Mouse (Mus musculus) layer of hippocampus, adult 2 months (tissue): ENCODE data around the gene Sympk. TPM values are rescaled to one million over a fixed set of nuclear protein-coding genes. Genes with fewer than 3 reads are reported as not detected.

ENCODE experiments used
- DNase-seq, 2 experiments: peaks; one replicate each; pipeline ENCODE4 v3.0.0; 2022; ENCODE audit warnings: low spot score in 2 of 2
- H3K27ac ChIP-seq: fragments of 200-600 bp; 2 replicates; pipeline ENCODE4 v1.8.1; 2022
- H3K4me3 ChIP-seq: fragments of 200-600 bp; 2 replicates; pipeline ENCODE4 v1.8.1; 2022; ENCODE audit warnings: mild to moderate bottlenecking
- CTCF ChIP-seq: fragments of 200-600 bp; conservative IDR thresholded peaks from 2 replicates; pipeline ENCODE4 v1.8.1; 2022; ENCODE audit warnings: antibody characterized with exemption, mild to moderate bottlenecking, moderate library complexity
- total RNA-seq, 2 experiments: library from RNA; stranded (reverse); gene quantifications; 2 replicates each; pipeline ENCODE4 v1.2.3; 2021

Sympk gene
- total RNA-seq, 2 experiments from 2014 or later, result 112 to 114 TPM

GRCm38 (mm10) chr7:19046286-19047069, 22.3 kb downstream of the Sympk start:
- TF ChIP-seq CTCF, result no peak
- no peak for DNase-seq
- Histone ChIP-seq H3K27ac (no peak overlapping the region), H3K4me3 (no peak overlapping the region)

- Histone ChIP-seq H3K4me3 (no peak overlapping the region), H3K27ac (no peak overlapping the region)
- no peak for TF ChIP-seq CTCF
- no peak for DNase-seq
Measured at GRCm38 (mm10) chr7:19048006-19048527, 23.9 kb downstream of the Sympk start.

GRCm38 (mm10) chr7:19049252-19049651, 25.1 kb downstream of the Sympk start:
- no peak overlapping the region for H3K4me3 ChIP-seq
- 0 out of 2 replicates have a peak overlapping the region, but pooled peaks have one; percentile 89 for H3K27ac ChIP-seq
- DNase-seq, result no peak
- no peak for TF ChIP-seq CTCF

GRCm38 (mm10) chr7:19050172-19050571, 26.0 kb downstream of the Sympk start:
- DNase-seq, result no peak
- no peak for TF ChIP-seq CTCF
- Histone ChIP-seq H3K27ac (peak overlapping the region; percentile 89), H3K4me3 (no peak overlapping the region)

GRCm38 (mm10) chr7:19051161-19051560, 27.0 kb downstream of the Sympk start:
- no peak for DNase-seq
- no peak for TF ChIP-seq CTCF
- H3K4me3 ChIP-seq, result no peak overlapping the region
- H3K27ac ChIP-seq, result peak overlapping the region; percentile 89; the same call in 1 of the 2 replicates

GRCm38 (mm10) chr7:19052345-19053135, 28.4 kb downstream of the Sympk start:
- peak; percentile 70 to 81 for DNase-seq
- peak overlapping the region; percentile 89 for H3K27ac ChIP-seq
- no peak overlapping the region for H3K4me3 ChIP-seq
- no peak for TF ChIP-seq CTCF

- no peak for TF ChIP-seq CTCF
- H3K27ac ChIP-seq, result peak overlapping the region; percentile 89
- DNase-seq, result no peak
- H3K4me3 ChIP-seq, result no peak overlapping the region
Measured at GRCm38 (mm10) chr7:19053136-19053532, 29.0 kb downstream of the Sympk start.

GRCm38 (mm10) chr7:19054047-19054776, 30.0 kb downstream of the Sympk start, which contains the start of gene Rsph6a:
TSS of gene Rsph6a (plus strand) at chr7:19054690.
- no peak within 1 kb of the TSS for H3K4me3 ChIP-seq
- H3K27ac ChIP-seq, result peak within 1 kb of the TSS; percentile 89
- peak; percentile 70 for TF ChIP-seq CTCF
- DNase-seq, result peak in 1 of 2 experiments; percentile 59

- Histone ChIP-seq H3K27ac (no peak overlapping the region), H3K4me3 (no peak overlapping the region)
- DNase-seq, result no peak
- no peak for TF ChIP-seq CTCF
Measured at GRCm38 (mm10) chr7:19054777-19055076, 30.6 kb downstream of the Sympk start.

GRCm38 (mm10) chr7:19055108-19055507, 30.9 kb downstream of the Sympk start:
- no peak for DNase-seq
- H3K4me3 ChIP-seq, result no peak overlapping the region
- H3K27ac ChIP-seq, result no peak overlapping the region
- TF ChIP-seq CTCF, result no peak

GRCm38 (mm10) chr7:19057405-19057804, 33.2 kb downstream of the Sympk start:
- no peak for DNase-seq
- H3K27ac ChIP-seq, result no peak overlapping the region
- no peak overlapping the region for H3K4me3 ChIP-seq
- TF ChIP-seq CTCF, result no peak

- Histone ChIP-seq H3K4me3 (no peak overlapping the region), H3K27ac (no peak overlapping the region)
- no peak for TF ChIP-seq CTCF
- DNase-seq, result no peak
Measured at GRCm38 (mm10) chr7:19065896-19066295, 41.7 kb downstream of the Sympk start.

- Histone ChIP-seq H3K27ac (no peak overlapping the region), H3K4me3 (no peak overlapping the region)
- no peak for DNase-seq
- no peak for TF ChIP-seq CTCF
Measured at GRCm38 (mm10) chr7:19067063-19067462, 42.9 kb downstream of the Sympk start.
